Mouse (Mus musculus) heart, adult 2 months (tissue): ENCODE measurements at regions not wholly inside any gene's neighbourhood (a gene's known extent, or its start where the extent isn't known, plus 50 kb on each side); places are given as distances from the start of the nearest gene placed in this dataset.
"Not testable (repeated sequence)": the region's sequence is repeated elsewhere in the genome, so short reads cannot be mapped to it uniquely, and the experiment has no call there.

Experiments
- DNase-seq, 2 experiments: peaks; one replicate each; pipeline ENCODE4 v3.0.0; 2021
- H3K27ac ChIP-seq: fragments of 200-600 bp; 2 replicates; pipeline ENCODE4 v1.8.1; 2022
- H3K27me3 ChIP-seq: fragments of 200-500 bp; 2 replicates; pipeline ENCODE4 v1.6.1; 2012; ENCODE audit warnings: mild to moderate bottlenecking, low read length, inconsistent platforms, mixed read lengths; ENCODE audit not compliant: control insufficient read depth, insufficient read depth
- H3K36me3 ChIP-seq: fragments of 200-500 bp; 2 replicates; pipeline ENCODE4 v1.6.1; 2012; ENCODE audit warnings: low read length, inconsistent platforms; ENCODE audit not compliant: control insufficient read depth, insufficient read depth
- H3K4me1 ChIP-seq: fragments of 200-500 bp; 2 replicates; pipeline ENCODE4 v1.6.1; 2011; ENCODE audit warnings: low read length; ENCODE audit not compliant: control insufficient read depth, insufficient read depth
- H3K4me3 ChIP-seq: fragments of 200-600 bp; 2 replicates; pipeline ENCODE4 v1.8.1; 2022
- H3K79me2 ChIP-seq: fragments of 200-500 bp; replicated peaks from 2 replicates; pipeline ENCODE4 v1.6.1; 2012; ENCODE audit warnings: mild to moderate bottlenecking, inconsistent platforms, low read length, moderate library complexity, mixed read lengths; ENCODE audit not compliant: control insufficient read depth, insufficient read depth
- H3K9ac ChIP-seq: fragments of 200-500 bp; 2 replicates; pipeline ENCODE4 v1.6.1; 2012; ENCODE audit warnings: low read depth, mild to moderate bottlenecking, control low read depth, inconsistent platforms, low read length, mixed read lengths
- CTCF ChIP-seq: fragments of 200-600 bp; IDR thresholded peaks from 2 replicates; pipeline ENCODE4 v1.8.1; 2022; ENCODE audit warnings: antibody characterized with exemption, mild to moderate bottlenecking, moderate library complexity
- EP300 ChIP-seq: fragments of 200-500 bp; IDR thresholded peaks from 2 replicates; pipeline ENCODE4 v1.6.1; 2011; ENCODE audit warnings: low read depth, low read length, control low read depth; ENCODE audit not compliant: insufficient read depth
- POLR2A ChIP-seq: fragments of 200-500 bp; IDR thresholded peaks from 2 replicates; pipeline ENCODE4 v1.6.1; 2011; ENCODE audit warnings: mild to moderate bottlenecking, low read depth, low read length, control low read depth; ENCODE audit not compliant: insufficient read depth
- WGBS: fragments of 180-500 bp; shearing (Covaris S2); methylation state at CpG from one replicate; pipeline ENCODE4 v1.1.7; 2018; 5-methylcytosine and 5-hydroxymethylcytosine counted together
- intact Hi-C: fragments of 180-260 bp; cut with DNase I; formaldehyde crosslinking; loops from one replicate; pipeline ENCODE4 v1.15.1; 2025

DNA sequence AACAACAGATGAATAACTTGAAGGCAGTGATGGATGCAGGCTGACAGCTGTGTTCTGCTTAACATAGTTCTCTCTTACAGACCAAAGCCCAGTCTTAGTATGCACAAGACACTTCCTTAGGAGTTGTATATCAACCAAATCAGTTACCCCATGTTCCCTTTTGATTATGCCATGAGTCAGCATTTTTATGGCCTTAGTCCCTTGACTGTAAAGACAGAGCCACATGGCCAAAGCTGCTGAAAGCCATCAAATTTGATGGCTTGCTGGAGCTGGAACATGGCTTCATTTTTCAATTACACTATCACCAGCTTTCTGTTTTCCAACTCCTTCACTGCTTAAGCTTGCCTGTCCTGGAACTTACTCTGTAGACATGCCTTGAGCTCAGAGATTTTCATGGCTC, 383.4 kb upstream of the Ercc4 start:
- no peak overlapping the region for H3K9ac ChIP-seq
- H3K4me3 ChIP-seq = no peak overlapping the region
- no peaks in the 10 kb centered on the region for H3K4me1 ChIP-seq
- no peaks in the 10 kb centered on the region for H3K36me3 ChIP-seq
- no peak overlapping the region for H3K27ac ChIP-seq
- no peak for DNase-seq
- H3K79me2 ChIP-seq = no peaks in the 10 kb centered on the region
- no peaks in the 10 kb centered on the region for H3K27me3 ChIP-seq
- TF ChIP-seq EP300 (no peak), POLR2A (no peak), CTCF (no peak)
- intact Hi-C loops = no loop called here

GRCm38 (mm10) chr16:12730167-12730730, 379.2 kb upstream of the Ercc4 start:
- H3K79me2 ChIP-seq, intact Hi-C loops, H3K4me1 ChIP-seq, H3K27ac ChIP-seq, H3K36me3 ChIP-seq, DNase-seq, H3K27me3 ChIP-seq, H3K4me3 ChIP-seq, H3K9ac ChIP-seq: not testable (repeated sequence)
- 75% methylated on average over 2 of the region's 2 CpGs for WGBS

- TF ChIP-seq POLR2A (no peak), CTCF (no peak), EP300 (no peak)
- no peak for DNase-seq
Measured at GRCm38 (mm10) chr16:12731588-12731987, 377.9 kb upstream of the Ercc4 start.

GRCm38 (mm10) chr16:12742472-12742871, 367.0 kb upstream of the Ercc4 start:
- no peak overlapping the region for H3K4me3 ChIP-seq
- TF ChIP-seq EP300 = no peak
- no peak for TF ChIP-seq CTCF
- no peak for TF ChIP-seq POLR2A
- no peaks in the 10 kb centered on the region for H3K79me2 ChIP-seq

More at GRCm38 (mm10) chr16:12731588-12731987, 377.9 kb upstream of the Ercc4 start:
- no peak overlapping the region for H3K9ac ChIP-seq
- no peak overlapping the region for H3K27ac ChIP-seq
- H3K79me2 ChIP-seq = no peaks in the 10 kb centered on the region
- H3K4me1 ChIP-seq = no peaks in the 10 kb centered on the region
- intact Hi-C loops = no loop called here
- no peak overlapping the region for H3K4me3 ChIP-seq
- WGBS = 88% methylated on average over 2 of the region's 2 CpGs
- no peaks in the 10 kb centered on the region for H3K36me3 ChIP-seq
- no peaks in the 10 kb centered on the region for H3K27me3 ChIP-seq

GRCm38 (mm10) chr16:12753181-12753580, 356.3 kb upstream of the Ercc4 start:
- no peaks in the 10 kb centered on the region for H3K4me1 ChIP-seq
- H3K9ac ChIP-seq = no peak overlapping the region
- WGBS = 87% methylated on average over 3 of the region's 3 CpGs
- no peak overlapping the region for H3K4me3 ChIP-seq
- no peaks in the 10 kb centered on the region for H3K27me3 ChIP-seq
- TF ChIP-seq POLR2A = no peak
- no peak for TF ChIP-seq EP300
- TF ChIP-seq CTCF = no peak
- intact Hi-C loops = no loop called here
- H3K36me3 ChIP-seq = no peaks in the 10 kb centered on the region
- DNase-seq = no peak
- H3K27ac ChIP-seq = no peak overlapping the region
- no peaks in the 10 kb centered on the region for H3K79me2 ChIP-seq

More at GRCm38 (mm10) chr16:12742472-12742871, 367.0 kb upstream of the Ercc4 start:
- H3K36me3 ChIP-seq = no peaks in the 10 kb centered on the region
- no peak for DNase-seq
- no peaks in the 10 kb centered on the region for H3K27me3 ChIP-seq
- no peak overlapping the region for H3K27ac ChIP-seq
- no peaks in the 10 kb centered on the region for H3K4me1 ChIP-seq
- no peak overlapping the region for H3K9ac ChIP-seq
- intact Hi-C loops = no loop called here

- H3K4me3 ChIP-seq = no peak overlapping the region
- DNase-seq = no peak
- TF ChIP-seq CTCF (no peak), EP300 (no peak), POLR2A (no peak)
- no peaks in the 10 kb centered on the region for H3K36me3 ChIP-seq
- H3K27ac ChIP-seq = no peak overlapping the region
- H3K79me2 ChIP-seq = no peaks in the 10 kb centered on the region
- no peak overlapping the region for H3K9ac ChIP-seq
- H3K4me1 ChIP-seq = no peaks in the 10 kb centered on the region
- intact Hi-C loops = no loop called here
- no peaks in the 10 kb centered on the region for H3K27me3 ChIP-seq
Measured at GRCm38 (mm10) chr16:12754361-12754760, 355.1 kb upstream of the Ercc4 start.

GRCm38 (mm10) chr16:12758594-12758993, 350.9 kb upstream of the Ercc4 start:
- Histone ChIP-seq H3K27me3 (no peaks in the 10 kb centered on the region), H3K9ac (no peak overlapping the region), H3K36me3 (no peaks in the 10 kb centered on the region), H3K79me2 (no peaks in the 10 kb centered on the region), H3K4me3 (no peak overlapping the region), H3K27ac (no peak overlapping the region), H3K4me1 (no peaks in the 10 kb centered on the region)
- TF ChIP-seq EP300 = no peak
- no peak for TF ChIP-seq POLR2A
- peak; percentile 24 for TF ChIP-seq CTCF
- DNase-seq = no peak
- WGBS = 84% methylated on average over 4 of the region's 4 CpGs
- intact Hi-C loops = no loop called here
